Mouse (Mus musculus): ENCODE data around the gene Kdelc2. TPM values are rescaled to one million over a fixed set of nuclear protein-coding genes. Genes with fewer than 3 reads are reported as not detected.

The Kdelc2 gene
- polyA plus RNA-seq, 1 experiment: not detected

DNA sequence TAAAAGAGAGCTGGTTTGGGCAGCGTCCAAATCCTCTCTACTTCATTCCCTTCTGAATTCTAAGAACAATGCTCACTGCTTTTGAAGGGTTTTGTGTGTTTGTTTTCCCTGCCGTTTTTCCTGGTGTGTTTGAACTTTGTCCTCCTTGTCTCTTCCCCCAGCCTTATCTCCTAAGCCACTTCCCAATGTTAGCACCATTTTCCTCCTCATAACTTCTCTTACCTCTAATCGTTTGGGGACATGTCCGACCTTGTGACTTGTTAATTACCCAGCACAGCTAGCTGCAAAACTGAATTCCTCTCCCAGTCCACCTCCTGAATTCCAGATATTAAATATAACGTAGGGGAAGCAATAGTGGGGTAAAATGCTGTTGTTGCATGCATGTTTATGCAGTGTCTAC is 6.2 kb upstream of the Kdelc2 start:
- Histone ChIP-seq H3K4me3 (replicated peaks) (no peak overlapping the region), H3K9me3 (ENCODE audit: control insufficient read depth, low read length) (no peaks in the 10 kb centered on the region), H3K36me3 (ENCODE audit: control insufficient read depth) (no peaks in the 10 kb centered on the region), H3K4me1 (ENCODE audit: control insufficient read depth) (no peaks in the 10 kb centered on the region), H3K27me3 (ENCODE audit: control insufficient read depth) (peaks cover 3% of the 10 kb centered on the region)
- TF ChIP-seq GATA1 (IDR thresholded peaks at IDR 0.05; ENCODE audit: low read length): no peak
- no peak for TF ChIP-seq TAL1 (IDR thresholded peaks at IDR 0.05; ENCODE audit: low read length)

DNA sequence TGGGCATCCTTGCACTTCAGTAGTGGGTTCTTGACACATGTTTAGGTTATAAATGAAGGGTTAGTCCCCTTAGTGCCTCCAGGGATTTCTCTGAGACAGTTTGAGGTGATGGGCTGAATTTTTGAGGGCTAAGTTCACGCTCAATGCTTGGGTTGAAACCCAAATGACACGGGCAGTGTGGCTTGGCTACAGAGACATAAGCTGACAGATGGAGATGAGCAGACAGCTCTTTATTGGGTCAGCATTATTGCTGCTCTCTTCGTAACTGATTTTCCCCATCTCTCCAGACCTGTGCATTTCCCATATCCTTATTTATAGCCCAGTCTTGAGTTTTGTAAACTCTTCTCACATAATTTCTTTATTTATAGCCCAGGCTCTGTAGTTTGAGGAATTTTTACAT is 5.7 kb upstream of the Kdelc2 start:
- no peaks in the 10 kb centered on the region for H3K9me3 ChIP-seq (ENCODE audit: control insufficient read depth, low read length)

GRCm38 (mm10) chr9:53380595-53380994 is 3.2 kb upstream of the Kdelc2 start:
- Histone ChIP-seq H3K36me3 (ENCODE audit: control insufficient read depth) (no peaks in the 10 kb centered on the region), H3K27me3 (ENCODE audit: control insufficient read depth) (peaks cover 29% of the 10 kb centered on the region), H3K4me1 (ENCODE audit: control insufficient read depth) (peaks cover 9% of the 10 kb centered on the region), H3K9me3 (ENCODE audit: control insufficient read depth, low read length) (no peaks in the 10 kb centered on the region), H3K4me3 (replicated peaks) (no peak overlapping the region)
- TF ChIP-seq GATA1 (IDR thresholded peaks at IDR 0.05; ENCODE audit: low read length): no peak
- TF ChIP-seq TAL1 (IDR thresholded peaks at IDR 0.05; ENCODE audit: low read length): no peak

More for the DNA sequence above, 5.7 kb upstream of the Kdelc2 start:
- Histone ChIP-seq H3K4me1 (ENCODE audit: control insufficient read depth) (no peaks in the 10 kb centered on the region), H3K36me3 (ENCODE audit: control insufficient read depth) (no peaks in the 10 kb centered on the region), H3K4me3 (replicated peaks) (no peak overlapping the region), H3K27me3 (ENCODE audit: control insufficient read depth) (peaks cover 8% of the 10 kb centered on the region)
- TF ChIP-seq GATA1 (IDR thresholded peaks at IDR 0.05; ENCODE audit: low read length) (no peak), TAL1 (IDR thresholded peaks at IDR 0.05; ENCODE audit: low read length) (no peak)

GRCm38 (mm10) chr9:53381113-53381615 is 2.7 kb upstream of the Kdelc2 start:
- peaks cover 29% of the 10 kb centered on the region for H3K27me3 ChIP-seq (ENCODE audit: control insufficient read depth)
- no peaks in the 10 kb centered on the region for H3K9me3 ChIP-seq (ENCODE audit: control insufficient read depth, low read length)
- H3K4me1 ChIP-seq (ENCODE audit: control insufficient read depth): peaks cover 9% of the 10 kb centered on the region
- H3K36me3 ChIP-seq (ENCODE audit: control insufficient read depth): no peaks in the 10 kb centered on the region
- H3K4me3 ChIP-seq (replicated peaks): no peak overlapping the region
- TF ChIP-seq TAL1 (IDR thresholded peaks at IDR 0.05; ENCODE audit: low read length): no peak
- no peak for TF ChIP-seq GATA1 (IDR thresholded peaks at IDR 0.05; ENCODE audit: low read length)

DNA sequence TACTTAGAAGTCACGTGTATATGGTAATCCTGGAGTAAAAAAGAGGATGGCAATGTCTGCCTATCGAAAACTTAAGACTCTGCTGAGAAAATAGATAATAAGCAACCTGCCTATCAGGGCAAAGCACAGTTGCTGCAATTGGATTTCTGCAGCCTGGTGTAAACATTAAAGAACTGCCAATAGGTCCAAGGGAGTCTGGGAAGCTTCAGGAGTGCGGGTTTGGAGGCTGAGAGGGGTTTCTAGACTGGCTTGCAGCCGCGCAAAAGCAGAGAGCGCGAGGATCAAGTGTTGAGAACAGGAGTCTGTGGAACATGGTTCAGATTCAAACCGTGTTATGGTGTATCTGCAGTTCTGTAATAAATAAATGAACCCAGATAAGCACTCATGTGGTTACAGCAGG is 1.0 kb downstream of the Kdelc2 start:
- H3K4me3 ChIP-seq (replicated peaks): peak overlapping the region; percentile 62

DNA sequence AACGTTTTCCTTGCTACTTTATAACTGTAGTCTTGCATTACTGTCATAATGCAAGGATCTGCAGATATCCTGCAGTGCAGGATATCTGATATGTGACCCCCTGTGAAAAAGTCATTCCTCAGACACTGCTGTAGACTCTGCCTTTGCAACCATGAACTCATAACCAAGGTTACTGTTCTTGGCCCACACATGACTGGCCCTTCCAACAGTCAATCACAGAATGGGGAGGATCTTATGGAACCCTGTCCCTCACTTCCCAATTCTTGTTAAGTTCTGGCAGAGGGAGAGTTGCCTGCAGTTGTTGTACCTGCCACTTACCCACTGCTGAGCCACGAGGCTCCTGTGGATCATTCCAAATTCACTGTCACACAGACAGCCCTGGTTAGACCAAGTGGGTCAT is 3.6 kb downstream of the Kdelc2 start:
- TF ChIP-seq TAL1 (IDR thresholded peaks at IDR 0.05; ENCODE audit: low read length): no peak
- H3K9me3 ChIP-seq (ENCODE audit: control insufficient read depth, low read length): no peaks in the 10 kb centered on the region
- H3K27me3 ChIP-seq (ENCODE audit: control insufficient read depth): peaks cover 28% of the 10 kb centered on the region
- no peak overlapping the region for H3K4me3 ChIP-seq (replicated peaks)
- no peaks in the 10 kb centered on the region; the same call in 1 of the 2 replicates for H3K36me3 ChIP-seq (ENCODE audit: control insufficient read depth)
- peaks cover 9% of the 10 kb centered on the region for H3K4me1 ChIP-seq (ENCODE audit: control insufficient read depth)

More for the DNA sequence above, 1.0 kb downstream of the Kdelc2 start:
- no peaks in the 10 kb centered on the region for H3K9me3 ChIP-seq (ENCODE audit: control insufficient read depth, low read length)
- peaks cover 9% of the 10 kb centered on the region for H3K4me1 ChIP-seq (ENCODE audit: control insufficient read depth)
- peaks cover 29% of the 10 kb centered on the region for H3K27me3 ChIP-seq (ENCODE audit: control insufficient read depth)
- TF ChIP-seq GATA1 (IDR thresholded peaks at IDR 0.05; ENCODE audit: low read length) (no peak), TAL1 (IDR thresholded peaks at IDR 0.05; ENCODE audit: low read length) (no peak)
- H3K36me3 ChIP-seq (ENCODE audit: control insufficient read depth): no peaks in the 10 kb centered on the region

GRCm38 (mm10) chr9:53389109-53389508 is 5.3 kb downstream of the Kdelc2 start:
- H3K4me1 ChIP-seq (ENCODE audit: control insufficient read depth): peaks cover 5% of the 10 kb centered on the region
- TF ChIP-seq GATA1 (IDR thresholded peaks at IDR 0.05; ENCODE audit: low read length): no peak
- no peak for TF ChIP-seq TAL1 (IDR thresholded peaks at IDR 0.05; ENCODE audit: low read length)
- no peak overlapping the region for H3K4me3 ChIP-seq (replicated peaks)
- peaks cover 14% of the 10 kb centered on the region for H3K27me3 ChIP-seq (ENCODE audit: control insufficient read depth)
- no peaks in the 10 kb centered on the region; the same call in 1 of the 2 replicates for H3K36me3 ChIP-seq (ENCODE audit: control insufficient read depth)
- no peaks in the 10 kb centered on the region for H3K9me3 ChIP-seq (ENCODE audit: control insufficient read depth, low read length)

DNA sequence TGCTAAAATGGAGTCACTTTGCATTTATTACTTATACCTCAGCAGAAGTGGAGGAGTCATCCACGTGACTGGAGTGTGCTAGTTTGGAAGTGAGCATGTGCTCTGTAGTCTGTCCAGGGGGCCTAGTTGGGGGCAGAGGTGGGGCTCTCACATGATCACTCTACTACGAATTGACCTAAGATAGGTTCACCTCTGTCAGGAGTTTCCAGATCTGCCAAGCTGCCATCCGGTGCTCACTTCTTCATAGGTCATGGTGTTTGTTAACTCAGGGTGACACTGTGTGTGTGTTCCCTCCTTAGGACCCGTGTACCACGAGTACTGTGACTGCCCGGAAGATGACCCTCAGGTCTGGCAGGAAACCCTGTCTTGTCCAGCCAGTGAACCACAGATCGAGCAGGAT is 6.3 kb downstream of the Kdelc2 start:
- TF ChIP-seq TAL1 (IDR thresholded peaks at IDR 0.05; ENCODE audit: low read length): no peak
- no peak for TF ChIP-seq GATA1 (IDR thresholded peaks at IDR 0.05; ENCODE audit: low read length)
- Histone ChIP-seq H3K9me3 (ENCODE audit: control insufficient read depth, low read length) (no peaks in the 10 kb centered on the region), H3K4me1 (ENCODE audit: control insufficient read depth) (no peaks in the 10 kb centered on the region), H3K4me3 (replicated peaks) (no peak overlapping the region), H3K36me3 (ENCODE audit: control insufficient read depth) (no peaks in the 10 kb centered on the region; the same call in 1 of the 2 replicates), H3K27me3 (ENCODE audit: control insufficient read depth) (peaks cover 4% of the 10 kb centered on the region; the same call in 1 of the 2 replicates)

- H3K9me3 ChIP-seq (ENCODE audit: control insufficient read depth, low read length): no peaks in the 10 kb centered on the region
- TF ChIP-seq TAL1 (IDR thresholded peaks at IDR 0.05; ENCODE audit: low read length) (no peak), GATA1 (IDR thresholded peaks at IDR 0.05; ENCODE audit: low read length) (no peak)
Observed at GRCm38 (mm10) chr9:53397685-53398387, 14.0 kb downstream of the Kdelc2 start.

More at GRCm38 (mm10) chr9:53397685-53398387, 14.0 kb downstream of the Kdelc2 start:
- Histone ChIP-seq H3K4me3 (replicated peaks) (no peak overlapping the region), H3K4me1 (ENCODE audit: control insufficient read depth) (peaks cover 2% of the 10 kb centered on the region; the same call in 1 of the 2 replicates), H3K27me3 (ENCODE audit: control insufficient read depth) (no peaks in the 10 kb centered on the region), H3K36me3 (ENCODE audit: control insufficient read depth) (no peaks in the 10 kb centered on the region)

Data from erythroblast, embryonic 14.5 days (primary cell).